Mouse (Mus musculus) mouse embryonic stem cell (cell line): ENCODE measurements at regions not wholly inside any gene's neighbourhood (a gene's known extent, or its start where the extent isn't known, plus 50 kb on each side); places are given as distances from the start of the nearest gene placed in this dataset.

Source experiments
- in situ Hi-C, 2 experiments: fragments of 300-500 bp; cut with MboI; formaldehyde crosslinking; loops; 1 replicate in 1 of 2; 3 replicates in 1 of 2; pipeline ENCODE4 v1.14.3; 2019 to 2020; ENCODE audit warnings: low sequenced_read_pairs in 2 of 2, low pct_unique_long_range_greater_than_20kb in 1 of 2, mixed read lengths in 1 of 2; ENCODE audit not compliant: unreplicated experiment in 1 of 2

DNA sequence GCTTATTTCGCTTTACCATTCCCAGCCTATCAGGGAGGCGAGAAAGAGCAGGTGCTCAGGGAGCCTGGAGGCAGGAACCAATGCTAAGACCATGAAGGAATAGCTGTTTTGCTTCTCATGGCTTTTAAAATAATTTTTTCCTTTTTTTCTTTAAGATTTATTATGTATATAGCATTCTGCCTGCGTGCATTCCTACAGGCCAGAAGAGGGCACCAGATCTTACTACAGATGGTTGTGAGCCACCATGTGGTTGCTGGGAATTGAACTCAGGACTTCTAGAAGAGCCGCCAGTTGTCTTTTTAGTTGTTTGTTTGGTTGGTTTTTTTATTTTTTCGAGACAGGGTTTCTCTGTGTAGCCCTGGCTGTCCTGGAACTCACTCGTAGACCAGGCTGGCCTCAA lies 113.6 kb upstream of the Armc2 start:
- in situ Hi-C loops, result loop anchor here in 1 of 2 experiments (25.0 kb wide), 1 partner anchor 156 kb away; the partner anchor contains the start of gene Foxo3

DNA sequence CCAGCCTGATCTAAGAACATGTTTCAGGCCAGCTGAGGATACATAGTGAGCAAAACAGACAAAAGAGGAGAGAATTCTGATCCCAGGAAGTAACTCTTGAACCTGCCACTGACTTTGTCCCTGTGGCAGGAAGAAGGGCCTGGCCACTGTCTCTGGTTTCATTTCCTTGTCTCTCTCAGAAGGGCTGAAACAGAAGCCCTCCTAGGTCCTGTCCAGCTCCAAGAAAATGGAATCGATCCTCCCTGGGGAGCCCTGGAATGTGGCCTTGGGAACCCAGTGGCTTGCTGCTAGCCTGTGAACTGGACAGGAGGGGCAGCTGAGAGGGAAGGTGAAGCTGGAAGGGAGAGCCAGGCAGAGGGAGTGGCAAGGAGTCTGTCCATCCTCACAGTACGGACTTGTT lies 113.1 kb upstream of the Armc2 start:
- in situ Hi-C loops, result loop anchor here in 1 of 2 experiments (25.0 kb wide), 1 partner anchor 156 kb away; the partner anchor contains the start of gene Foxo3

DNA sequence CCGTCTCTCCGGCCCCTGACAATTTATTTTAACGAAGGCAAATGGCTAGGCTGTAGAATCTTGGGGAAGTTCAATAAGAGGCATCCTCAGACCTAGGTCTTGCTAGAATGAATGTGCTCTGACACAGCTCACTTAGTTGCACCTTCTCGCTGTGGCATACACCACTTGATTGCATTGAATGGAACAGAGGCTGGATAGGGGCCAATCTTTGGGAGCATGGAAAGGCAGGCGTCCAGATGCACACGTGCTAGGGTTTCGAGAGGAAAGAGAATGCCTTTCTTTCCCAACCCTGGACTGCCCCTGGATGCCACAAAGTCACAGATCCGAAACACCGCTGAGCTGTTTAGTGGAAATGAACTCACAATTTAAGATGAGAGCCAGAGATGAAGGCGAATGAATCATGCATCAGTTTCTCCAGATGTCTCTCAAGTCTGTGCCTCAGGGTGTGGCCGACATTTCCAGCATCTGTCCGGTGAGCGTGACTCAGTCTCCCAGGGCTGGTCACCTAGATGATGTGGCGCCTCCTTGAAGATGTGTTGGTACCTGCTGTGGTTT lies 109.7 kb upstream of the Armc2 start:
- in situ Hi-C loops, result loop anchor here in 1 of 2 experiments (25.0 kb wide), 1 partner anchor 159 kb away; the partner anchor contains the start of gene Foxo3

DNA sequence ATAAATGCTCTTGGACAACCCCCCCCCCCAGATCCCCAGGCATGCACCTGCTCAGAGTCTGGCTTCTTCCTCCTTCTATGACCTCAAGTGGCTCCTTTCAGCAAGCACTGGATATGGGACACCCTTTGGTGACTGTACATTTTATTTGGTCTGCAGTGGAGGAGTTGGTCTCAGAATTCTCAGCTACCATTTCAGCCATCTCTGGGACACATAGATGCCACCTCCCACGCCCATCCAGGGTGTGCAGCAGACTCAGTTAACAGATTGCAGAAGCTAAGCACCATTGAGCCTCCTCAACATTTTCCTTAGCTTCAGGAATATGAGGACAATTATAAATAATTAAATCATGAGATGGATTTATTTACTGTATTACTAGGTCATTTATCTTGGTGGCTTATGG lies 108.6 kb upstream of the Armc2 start:
- in situ Hi-C loops, result loop anchor here in 1 of 2 experiments (25.0 kb wide), 1 partner anchor 160 kb away; the partner anchor contains the start of gene Foxo3

DNA sequence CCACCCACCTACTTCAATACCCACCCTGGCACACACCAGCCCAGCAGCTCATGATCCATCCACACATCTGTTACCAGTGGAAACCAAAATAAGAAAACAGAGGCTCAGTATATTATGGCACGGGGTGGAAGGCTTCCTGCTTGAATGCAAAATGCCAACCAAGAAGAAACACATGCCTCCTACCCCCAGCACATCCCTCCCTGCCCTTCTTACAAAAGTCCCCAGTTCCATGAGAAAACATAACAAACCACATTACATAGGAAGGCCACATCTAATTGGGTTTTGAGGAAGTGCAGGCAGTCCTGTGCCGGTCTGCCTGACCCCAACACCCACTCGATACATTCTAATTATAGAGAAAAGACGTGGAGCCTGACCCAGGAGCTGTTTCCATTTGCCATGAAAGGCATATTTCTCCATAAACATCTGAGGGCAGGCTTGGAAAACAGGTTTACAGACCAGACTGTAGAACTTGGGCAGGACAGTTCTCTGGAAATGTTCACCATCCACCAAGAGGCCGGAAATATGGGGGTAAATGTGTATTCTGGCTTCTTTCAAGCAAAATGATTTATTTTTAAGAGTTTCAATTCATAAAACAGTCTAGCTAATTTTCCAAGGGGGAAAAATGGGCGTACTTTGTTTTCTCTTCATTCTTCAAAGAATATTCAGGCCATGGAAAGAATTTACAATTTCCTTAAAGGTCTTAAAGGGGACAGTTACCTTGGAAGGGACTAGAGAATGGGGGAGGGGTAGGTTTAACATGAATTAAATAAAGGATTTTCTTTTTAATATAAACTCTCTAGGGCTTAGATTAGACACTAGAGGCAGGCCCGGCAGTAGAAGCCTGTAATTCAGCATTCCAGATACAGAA lies 104.8 kb upstream of the Armc2 start:
- in situ Hi-C loops, result no loop called here

DNA sequence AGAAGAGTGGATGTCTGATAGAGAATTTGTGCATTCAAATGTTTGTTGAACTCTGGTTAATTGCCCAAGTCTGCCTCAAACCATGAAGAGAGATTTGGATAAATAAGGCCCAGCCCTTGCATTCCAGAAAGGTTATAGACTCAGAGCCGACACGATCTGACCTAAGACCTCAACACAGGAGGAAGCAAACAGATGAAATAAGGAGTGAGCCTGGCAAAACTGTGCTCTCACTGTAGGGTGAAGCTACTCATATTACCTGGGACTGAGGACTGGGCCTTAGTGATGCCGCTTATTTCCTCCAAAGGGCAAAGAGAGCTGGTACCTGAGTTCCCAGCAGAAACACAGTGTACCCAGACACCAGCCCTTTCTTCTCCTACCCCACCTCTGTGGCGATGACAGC lies 103.7 kb upstream of the Armc2 start:
- in situ Hi-C loops, result no loop called here

DNA sequence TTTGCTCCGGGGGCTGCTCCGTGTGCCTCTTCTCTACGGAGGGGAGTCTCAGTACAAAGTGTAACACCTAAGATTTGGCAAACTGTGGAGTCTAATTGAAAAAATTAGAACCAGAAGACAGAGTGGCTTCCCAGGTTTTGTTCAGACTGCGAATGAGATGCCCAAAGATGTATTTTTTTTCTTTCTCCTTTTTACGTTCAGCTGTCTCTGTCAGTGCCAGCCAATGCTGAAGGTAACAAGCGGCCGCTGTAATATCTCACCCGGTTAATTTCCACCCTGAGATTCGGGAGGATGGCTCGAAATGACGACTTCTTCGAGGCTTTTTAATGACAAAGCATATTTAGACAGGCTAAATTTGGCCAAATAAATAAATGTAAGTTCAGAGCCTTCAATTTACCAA lies 101.1 kb upstream of the Armc2 start:
- in situ Hi-C loops, result no loop called here

DNA sequence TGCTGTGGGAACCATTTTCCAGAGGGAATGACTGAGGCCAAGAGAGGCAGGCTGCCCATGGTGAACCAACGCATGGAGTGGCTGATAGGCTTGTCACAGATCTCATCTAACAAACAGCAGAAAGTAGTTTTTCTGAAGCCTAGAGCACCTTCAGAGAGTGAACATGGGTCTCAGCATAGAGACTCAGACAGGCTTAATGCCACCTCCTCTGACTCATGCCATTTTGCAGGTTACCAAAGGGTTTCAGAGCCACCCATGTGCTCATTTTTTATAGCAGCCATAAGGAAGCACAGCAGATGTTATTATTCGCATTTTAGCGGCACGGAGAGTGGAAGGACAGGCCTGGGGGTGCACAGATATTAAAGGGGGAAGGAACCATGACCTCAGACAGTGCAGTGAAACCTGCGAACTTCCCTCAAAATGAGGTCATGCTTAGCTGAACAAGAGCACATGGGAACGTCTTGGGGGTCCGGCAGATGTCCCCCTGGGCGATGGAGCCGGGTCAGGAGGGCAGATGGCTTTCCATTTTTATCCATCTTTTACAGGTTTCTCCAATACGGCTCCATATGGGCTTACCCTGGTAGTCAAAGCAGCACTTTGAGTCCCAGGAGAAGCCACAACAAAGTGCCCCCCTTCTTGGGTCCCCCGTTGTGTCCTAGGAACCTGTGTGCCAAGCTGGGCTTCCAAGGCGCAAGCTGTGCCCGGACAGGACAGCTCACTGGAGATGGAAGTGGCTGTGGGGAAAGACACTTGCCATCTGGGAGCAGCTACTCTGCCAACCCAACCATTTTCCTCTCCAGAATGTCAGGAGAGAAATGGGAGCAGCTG lies 100.3 kb upstream of the Armc2 start:
- in situ Hi-C loops, result no loop called here

DNA sequence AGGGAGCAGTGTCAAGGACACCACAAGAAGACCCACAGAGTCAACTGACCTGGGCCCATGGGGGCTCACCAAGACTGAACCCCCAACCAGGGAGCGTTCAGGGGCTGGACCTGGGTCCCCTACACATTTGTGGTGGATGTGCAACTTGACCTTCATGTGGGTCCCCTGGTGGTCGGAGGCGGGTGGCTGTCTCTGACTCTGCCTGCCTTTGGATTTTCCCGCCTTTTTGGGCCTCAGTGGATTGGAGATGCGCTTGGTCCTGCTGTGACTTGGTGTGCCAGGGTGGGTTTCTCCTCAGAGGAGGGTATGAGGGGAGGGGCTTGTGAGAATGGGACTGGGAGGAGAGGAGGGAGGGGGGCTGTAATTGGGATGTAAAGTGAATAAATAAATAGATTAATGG lies 99.3 kb upstream of the Armc2 start:
- in situ Hi-C loops, result no loop called here

DNA sequence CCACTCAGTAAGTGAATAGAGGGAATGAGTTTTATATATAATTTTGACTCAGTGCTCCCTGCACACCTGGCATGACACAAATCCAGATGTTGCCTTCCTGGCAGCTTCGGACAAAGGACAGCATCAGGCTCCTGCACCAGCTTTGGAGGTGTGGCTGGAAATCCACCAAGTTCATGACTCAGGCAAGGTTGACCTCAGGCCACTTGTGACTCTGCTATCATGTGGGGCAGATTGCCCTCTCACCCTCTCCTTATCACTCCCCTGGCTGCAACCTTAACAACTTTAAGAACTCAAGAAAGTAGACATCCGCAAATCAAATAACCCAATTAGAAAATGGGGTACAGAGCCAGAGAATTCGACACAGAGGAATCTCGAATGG lies 97.7 kb upstream of the Armc2 start:
- in situ Hi-C loops, result no loop called here

DNA sequence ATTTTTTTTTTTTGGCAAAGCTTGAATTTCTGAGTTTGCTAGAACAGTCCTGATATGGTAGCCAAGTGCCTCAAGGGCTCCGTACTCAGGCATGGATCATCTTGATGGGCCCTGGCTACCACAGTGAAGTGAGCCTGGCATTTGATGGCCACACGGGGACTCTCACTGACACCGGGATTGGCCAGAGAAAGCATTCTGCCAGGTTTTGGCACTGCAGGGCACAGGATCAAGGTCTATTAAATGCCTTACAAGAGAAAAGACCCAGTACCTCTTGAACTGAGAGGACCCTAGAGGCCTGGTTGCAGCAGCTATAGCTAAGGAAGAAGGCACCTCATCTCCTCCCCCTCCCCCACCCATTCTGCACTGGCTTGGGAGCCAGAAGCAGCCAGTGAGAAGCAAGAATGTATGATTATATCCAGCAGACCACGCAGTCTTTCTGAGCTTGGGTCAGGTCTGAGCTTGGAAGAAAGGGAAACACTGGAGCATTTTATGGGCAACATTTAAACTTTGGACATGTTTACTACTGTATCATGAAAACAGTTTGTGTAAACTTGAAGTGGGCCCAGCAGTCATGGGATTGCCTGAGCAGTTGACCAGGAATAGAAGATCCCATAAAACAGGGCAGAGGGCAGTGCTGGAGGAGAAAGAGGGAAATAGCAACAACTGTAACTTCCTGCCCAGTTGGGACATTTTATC lies 97.1 kb upstream of the Armc2 start:
- in situ Hi-C loops, result no loop called here

DNA sequence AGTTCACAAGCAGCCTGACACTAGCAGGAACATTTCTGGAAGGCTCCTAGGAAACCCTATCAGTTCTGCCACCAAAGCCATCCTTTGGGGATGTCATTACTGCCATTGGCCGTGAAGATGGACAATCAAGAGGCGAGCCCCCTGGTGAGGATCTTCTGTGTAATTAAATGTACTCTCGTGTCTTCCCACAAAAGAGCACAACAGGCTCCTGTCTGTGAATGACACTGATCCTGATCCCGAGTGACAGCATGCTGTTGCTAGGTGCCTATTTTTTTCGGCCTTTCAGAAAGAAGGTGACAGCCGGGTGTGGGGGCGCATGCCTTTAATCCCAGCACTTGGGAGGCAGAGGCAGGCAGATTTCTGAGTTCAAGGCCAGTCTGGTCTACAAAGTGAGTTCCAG lies 92.5 kb upstream of the Armc2 start:
- in situ Hi-C loops, result no loop called here

DNA sequence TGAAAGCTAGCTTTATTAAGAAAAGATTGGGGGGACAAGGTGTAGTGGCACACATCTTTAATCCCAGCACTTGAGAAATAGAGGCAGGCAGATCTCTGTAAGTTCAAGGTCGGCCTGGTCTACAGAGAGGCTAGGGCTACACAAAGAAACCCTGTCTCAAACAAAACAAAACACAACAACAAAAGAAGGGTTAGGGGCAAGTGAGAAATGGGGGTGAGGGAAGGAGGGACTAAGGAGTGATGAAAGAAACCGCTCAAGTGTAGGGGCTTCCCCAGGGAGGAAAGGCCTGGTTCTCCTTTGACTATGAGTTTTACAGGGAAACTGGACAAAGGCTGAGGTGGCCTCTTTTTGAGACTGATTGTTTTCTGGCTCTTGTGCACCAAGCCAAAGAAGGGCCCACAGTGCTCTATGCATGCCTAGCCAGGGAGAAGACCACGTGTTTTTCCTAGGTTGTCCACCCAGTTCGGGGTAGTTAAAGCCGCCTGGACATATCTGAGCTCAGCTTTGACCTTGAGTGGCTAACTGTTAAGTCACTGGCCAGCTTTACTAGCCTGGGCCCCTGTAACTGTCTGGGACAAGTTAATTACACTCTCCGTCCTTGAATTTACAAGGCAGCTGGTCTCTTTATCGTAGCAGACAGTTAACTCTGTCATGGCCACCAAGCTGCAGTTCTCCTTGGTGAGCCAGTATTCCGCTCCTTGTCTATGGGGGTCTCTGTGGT lies 90.2 kb upstream of the Armc2 start:
- in situ Hi-C loops, result no loop called here

DNA sequence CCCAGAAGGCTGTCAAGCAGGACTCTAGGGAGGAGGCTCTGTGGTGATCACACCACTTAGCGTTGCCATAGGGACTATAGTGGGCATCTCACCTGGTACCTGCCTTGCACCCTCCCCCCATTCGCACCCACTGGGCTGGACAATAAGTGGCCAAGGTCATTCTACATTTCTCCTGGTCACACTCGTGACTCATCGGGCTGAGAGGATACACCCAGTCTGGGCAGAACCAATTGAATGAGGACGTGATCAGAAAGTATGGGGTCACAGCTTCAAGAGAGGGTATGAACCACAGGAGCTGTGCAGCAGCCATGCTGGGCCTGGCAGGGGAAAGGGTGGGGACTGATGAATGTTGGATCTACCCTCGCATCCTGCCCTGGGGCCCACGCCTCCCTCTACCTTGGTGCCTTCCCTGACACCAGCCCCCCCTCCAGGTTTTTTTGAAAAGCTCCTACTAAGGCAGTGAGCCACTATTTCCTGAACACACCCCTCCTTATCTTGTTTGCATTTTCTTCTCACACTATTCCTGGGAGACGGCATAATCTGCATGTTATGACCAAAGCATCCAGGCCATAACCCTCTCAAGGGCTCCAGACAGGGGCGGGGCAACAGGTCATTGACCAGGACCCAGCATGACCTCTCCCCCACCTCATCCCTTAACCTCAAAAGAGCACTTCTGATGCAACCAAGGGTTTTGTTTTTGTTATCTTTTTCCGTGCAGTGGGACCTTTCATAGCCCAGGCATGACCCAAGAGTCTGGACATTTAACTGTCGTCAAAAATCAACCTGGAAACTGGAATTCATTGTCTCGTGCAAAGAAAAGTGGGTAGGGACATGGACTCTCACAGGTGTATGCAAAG lies 89.4 kb upstream of the Armc2 start:
- in situ Hi-C loops, result no loop called here

DNA sequence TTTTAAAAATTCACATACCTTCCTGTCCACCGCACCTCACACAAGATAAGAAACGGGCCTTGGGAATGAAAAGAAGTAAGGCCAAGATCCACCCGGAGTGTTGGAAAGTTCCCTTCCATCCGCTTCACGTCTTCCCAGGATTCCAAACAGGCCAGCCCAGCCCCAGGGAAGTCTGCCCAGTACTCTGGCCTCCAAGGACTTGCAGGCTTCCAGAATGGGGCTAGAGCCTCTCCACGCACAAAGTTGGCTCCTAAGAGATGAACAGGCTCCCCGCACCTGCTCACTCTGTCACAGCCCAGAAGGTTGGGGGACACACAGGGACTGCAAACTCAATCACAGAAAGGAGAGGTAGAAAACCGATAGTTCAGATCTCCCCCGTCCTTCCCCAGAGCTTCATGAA lies 88.4 kb upstream of the Armc2 start:
- in situ Hi-C loops, result no loop called here

DNA sequence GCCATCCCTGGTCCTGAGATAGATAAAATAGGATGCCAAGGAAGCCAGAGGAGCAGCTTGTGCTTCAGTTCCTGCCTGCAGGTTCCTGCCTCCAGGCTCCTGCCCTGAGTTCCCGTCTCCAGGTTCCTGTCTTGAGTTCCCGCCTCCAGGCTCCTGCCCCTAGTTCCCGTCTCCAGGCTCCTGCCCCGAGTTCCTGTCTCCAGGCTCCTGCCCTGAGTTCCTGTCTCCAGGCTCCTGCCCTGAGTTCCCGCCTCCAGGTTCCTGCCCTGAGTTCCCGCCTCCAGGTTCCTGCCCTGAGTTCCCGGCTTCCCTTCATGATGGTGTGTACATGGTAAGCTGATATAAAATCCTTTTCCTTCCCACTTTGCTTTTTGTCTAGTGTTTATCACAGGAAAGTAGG lies 86.8 kb upstream of the Armc2 start:
- in situ Hi-C loops, result no loop called here

DNA sequence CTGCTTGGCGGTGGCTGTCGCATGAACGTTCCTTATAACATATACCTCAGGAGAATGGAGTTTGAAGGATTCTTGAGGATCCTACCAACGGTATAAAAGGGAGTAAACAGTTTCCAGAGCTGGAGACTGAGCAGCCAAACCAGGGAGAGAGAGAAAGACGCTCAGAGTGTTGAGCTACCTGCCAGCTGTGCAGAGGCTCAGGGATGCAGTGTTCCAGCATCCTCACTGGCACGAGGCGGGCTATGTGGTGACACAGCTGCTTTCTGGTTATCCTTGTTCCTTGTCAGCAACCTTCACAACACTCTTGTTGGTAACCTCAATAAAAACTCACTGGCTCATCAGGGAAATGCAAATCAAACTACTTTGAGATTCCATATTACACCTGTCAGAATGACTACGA lies 84.1 kb upstream of the Armc2 start:
- in situ Hi-C loops, result no loop called here
